Mouse (Mus musculus) MEL (cell line): ENCODE data around the gene Ccdc142. TPM values are rescaled to one million over a fixed set of nuclear protein-coding genes. Genes with fewer than 3 reads are reported as not detected.

Source experiments
- DNase-seq: peaks from one replicate; pipeline ENCODE4 v3.0.0; 2011; ENCODE audit warnings: low read depth, low spot score
- H3K27ac ChIP-seq: 2 replicates; pipeline ENCODE4 v1.5.1; 2012; ENCODE audit warnings: low read depth, mild to moderate bottlenecking, control low read depth, low read length, moderate library complexity; ENCODE audit not compliant: control insufficient read depth
- H3K27me3 ChIP-seq, 2 experiments: fragments of 150-350 bp in 1 of 2; sonication (generic) in 1 of 2; 2 replicates each; pipeline ENCODE4 v1.6.1; 2012; ENCODE audit warnings: low read length in 2 of 2, mild to moderate bottlenecking in 2 of 2, improper control_type of control experiment in 1 of 2, moderate library complexity in 1 of 2; ENCODE audit not compliant: insufficient read depth in 2 of 2, control insufficient read depth in 1 of 2
- H3K36me3 ChIP-seq, 2 experiments: 2 replicates each; pipeline ENCODE4 v1.6.1; 2012 to 2014; ENCODE audit warnings: low read length in 2 of 2, improper control_type of control experiment in 1 of 2, inconsistent platforms in 1 of 2, mild to moderate bottlenecking in 1 of 2; ENCODE audit not compliant: insufficient read depth in 2 of 2, control insufficient read depth in 1 of 2
- H3K4me1 ChIP-seq, 2 experiments: fragments of 150-350 bp in 1 of 2; sonication (generic) in 1 of 2; 2 replicates each; pipeline ENCODE4 v1.6.1; 2012; ENCODE audit warnings: low read length in 2 of 2, improper control_type of control experiment in 1 of 2, mild to moderate bottlenecking in 1 of 2; ENCODE audit not compliant: insufficient read depth in 2 of 2, control insufficient read depth in 1 of 2
- H3K4me3 ChIP-seq, 2 experiments: fragments of 150-350 bp in 1 of 2; sonication (generic) in 1 of 2; 2 replicates each; pipeline ENCODE4 v1.5.1; 2012; ENCODE audit warnings: low read depth in 2 of 2, low read length in 2 of 2, mild to moderate bottlenecking in 2 of 2, moderate library complexity in 2 of 2, control low read depth in 1 of 2, improper control_type of control experiment in 1 of 2; ENCODE audit not compliant: control insufficient read depth in 1 of 2, insufficient read depth in 1 of 2
- H3K79me2 ChIP-seq: 2 replicates; pipeline ENCODE4 v1.6.1; 2012; ENCODE audit warnings: mild to moderate bottlenecking, low read length, moderate library complexity; ENCODE audit not compliant: control insufficient read depth, poor library complexity, insufficient read depth
- H3K9ac ChIP-seq: 2 replicates; pipeline ENCODE4 v1.6.1; 2012; ENCODE audit warnings: low read depth, mild to moderate bottlenecking, control low read depth, low read length, moderate library complexity; ENCODE audit not compliant: control insufficient read depth, poor library complexity, severe bottlenecking
- H3K9me3 ChIP-seq: fragments of 150-350 bp; sonication (generic); replicated peaks from 2 replicates; pipeline ENCODE4 v1.6.1; 2012; ENCODE audit warnings: mild to moderate bottlenecking, low read length, improper control_type of control experiment, moderate library complexity; ENCODE audit not compliant: insufficient read depth
- BHLHE40 ChIP-seq: IDR thresholded peaks from 2 replicates; pipeline ENCODE4 v1.6.1; 2012; ENCODE audit warnings: low read depth, mild to moderate bottlenecking, inconsistent platforms, low read length, improper control_type of control experiment, borderline replicate concordance
- CHD1 ChIP-seq: IDR thresholded peaks from 2 replicates; pipeline ENCODE4 v1.6.1; 2012; ENCODE audit warnings: low read depth, mild to moderate bottlenecking, inconsistent platforms, low read length, improper control_type of control experiment
- CHD2 ChIP-seq: IDR thresholded peaks from 2 replicates; pipeline ENCODE4 v1.6.1; 2011; ENCODE audit warnings: low read length, improper control_type of control experiment
- CTCF ChIP-seq, 3 experiments: IDR thresholded peaks in 2 of 3; conservative IDR thresholded peaks in 1 of 3; 2 replicates each; pipeline ENCODE4 v1.5.1; 2011 to 2012; ENCODE audit warnings: low read length in 3 of 3, low read depth in 2 of 3, mild to moderate bottlenecking in 2 of 3, improper control_type of control experiment in 1 of 3, inconsistent platforms in 1 of 3, mixed read lengths in 1 of 3, moderate library complexity in 1 of 3; ENCODE audit not compliant: control insufficient read depth in 1 of 3, insufficient read depth in 1 of 3, poor library complexity in 1 of 3, severe bottlenecking in 1 of 3
- E2F4 ChIP-seq: IDR thresholded peaks from 2 replicates; pipeline ENCODE4 v1.6.1; 2011; ENCODE audit warnings: low read depth, low read length, improper control_type of control experiment, borderline replicate concordance
- ELF1 ChIP-seq: IDR thresholded peaks from 2 replicates; pipeline ENCODE4 v1.6.1; 2014; ENCODE audit warnings: low read depth, mild to moderate bottlenecking, inconsistent platforms, low read length, improper control_type of control experiment, moderate library complexity
- EP300 ChIP-seq, 2 experiments: IDR thresholded peaks; 2 replicates each; pipeline ENCODE4 v1.6.1; 2011; ENCODE audit warnings: improper control_type of control experiment in 2 of 2, low read length in 2 of 2, low read depth in 1 of 2, mild to moderate bottlenecking in 1 of 2
- ETS1 ChIP-seq: IDR thresholded peaks from 2 replicates; pipeline ENCODE4 v1.6.1; 2012; ENCODE audit warnings: low read depth, mild to moderate bottlenecking, inconsistent platforms, low read length, improper control_type of control experiment, moderate library complexity
- GABPA ChIP-seq: IDR thresholded peaks from 2 replicates; pipeline ENCODE4 v1.6.1; 2012; ENCODE audit warnings: low read depth, mild to moderate bottlenecking, inconsistent platforms, low read length, improper control_type of control experiment, moderate library complexity
- GATA1 ChIP-seq: IDR thresholded peaks from 2 replicates; pipeline ENCODE4 v1.6.1; 2011; ENCODE audit warnings: low read depth, low read length, improper control_type of control experiment
- HCFC1 ChIP-seq: IDR thresholded peaks from 2 replicates; pipeline ENCODE4 v1.6.1; 2012; ENCODE audit warnings: low read depth, mild to moderate bottlenecking, inconsistent platforms, low read length, improper control_type of control experiment, moderate library complexity
- JUND ChIP-seq: IDR thresholded peaks from 2 replicates; pipeline ENCODE4 v1.6.1; 2011; ENCODE audit warnings: low read depth, mild to moderate bottlenecking, improper control_type of control experiment, low read length
- MAFK ChIP-seq: IDR thresholded peaks from 2 replicates; pipeline ENCODE4 v1.6.1; 2011; ENCODE audit warnings: low read depth, mild to moderate bottlenecking, low read length, improper control_type of control experiment, borderline replicate concordance
- MAX ChIP-seq: IDR thresholded peaks from 2 replicates; pipeline ENCODE4 v1.6.1; 2011; ENCODE audit warnings: low read length, improper control_type of control experiment
- MAZ ChIP-seq: IDR thresholded peaks from 2 replicates; pipeline ENCODE4 v1.6.1; 2012; ENCODE audit warnings: low read depth, mild to moderate bottlenecking, inconsistent platforms, low read length, improper control_type of control experiment
- MEF2A ChIP-seq: IDR thresholded peaks from 2 replicates; pipeline ENCODE4 v1.6.1; 2014; ENCODE audit warnings: low read depth, mild to moderate bottlenecking, inconsistent platforms, low read length, improper control_type of control experiment; ENCODE audit not compliant: poor library complexity, insufficient replicate concordance, severe bottlenecking; ENCODE audit errors: extremely low read depth
- MXI1 ChIP-seq: IDR thresholded peaks from 2 replicates; pipeline ENCODE4 v1.6.1; 2011; ENCODE audit warnings: mild to moderate bottlenecking, low read depth, low read length, improper control_type of control experiment
- MYB ChIP-seq: IDR thresholded peaks from 2 replicates; pipeline ENCODE4 v1.6.1; 2011; ENCODE audit warnings: mild to moderate bottlenecking, low read depth, low read length, improper control_type of control experiment
- MYC ChIP-seq: IDR thresholded peaks from 2 replicates; pipeline ENCODE4 v1.6.1; 2011; ENCODE audit warnings: low read depth, mild to moderate bottlenecking, low read length, improper control_type of control experiment, moderate library complexity
- NELFE ChIP-seq: IDR thresholded peaks from 2 replicates; pipeline ENCODE4 v1.6.1; 2011; ENCODE audit warnings: low read depth, low read length, improper control_type of control experiment
- NRF1 ChIP-seq: IDR thresholded peaks from 2 replicates; pipeline ENCODE4 v1.6.1; 2014; ENCODE audit warnings: low read depth, mild to moderate bottlenecking, inconsistent platforms, low read length, improper control_type of control experiment, moderate library complexity; ENCODE audit not compliant: poor library complexity, insufficient read depth, severe bottlenecking
- POLR2A ChIP-seq, 2 experiments: IDR thresholded peaks; 2 replicates each; pipeline ENCODE4 v1.6.1; 2011 to 2012; ENCODE audit warnings: low read length in 2 of 2, mild to moderate bottlenecking in 2 of 2, control low read depth in 1 of 2, improper control_type of control experiment in 1 of 2, low read depth in 1 of 2, moderate library complexity in 1 of 2; ENCODE audit not compliant: control insufficient read depth in 1 of 2, insufficient read depth in 1 of 2, poor library complexity in 1 of 2
- POLR2AphosphoS2 ChIP-seq: IDR thresholded peaks from 2 replicates; pipeline ENCODE4 v1.6.1; 2011; ENCODE audit warnings: low read length, improper control_type of control experiment
- POLR2AphosphoS5 ChIP-seq: IDR thresholded peaks from 2 replicates; pipeline ENCODE4 v1.6.1; 2012; ENCODE audit warnings: low read depth, borderline replicate concordance, mild to moderate bottlenecking, inconsistent platforms, low read length, moderate library complexity, mixed read lengths
- RAD21 ChIP-seq: IDR thresholded peaks from 2 replicates; pipeline ENCODE4 v1.6.1; 2011; ENCODE audit warnings: mild to moderate bottlenecking, low read depth, low read length, improper control_type of control experiment
- RCOR1 ChIP-seq: IDR thresholded peaks from 2 replicates; pipeline ENCODE4 v1.6.1; 2012; ENCODE audit warnings: low read depth, mild to moderate bottlenecking, inconsistent platforms, low read length, improper control_type of control experiment
- SIN3A ChIP-seq: IDR thresholded peaks from 2 replicates; pipeline ENCODE4 v1.6.1; 2012; ENCODE audit warnings: low read length, improper control_type of control experiment, inconsistent platforms
- SMC3 ChIP-seq: IDR thresholded peaks from 2 replicates; pipeline ENCODE4 v1.6.1; 2011; ENCODE audit warnings: low read depth, low read length, improper control_type of control experiment
- TAL1 ChIP-seq: IDR thresholded peaks from 2 replicates; pipeline ENCODE4 v1.6.1; 2012; ENCODE audit warnings: mild to moderate bottlenecking, inconsistent platforms, low read length, moderate library complexity, mixed read lengths
- TBP ChIP-seq: IDR thresholded peaks from 2 replicates; pipeline ENCODE4 v1.8.0; 2011; ENCODE audit warnings: low read depth, low read length, improper control_type of control experiment
- TCF12 ChIP-seq: IDR thresholded peaks from 2 replicates; pipeline ENCODE4 v1.6.1; 2014; ENCODE audit warnings: low read depth, mild to moderate bottlenecking, inconsistent platforms, low read length, improper control_type of control experiment, moderate library complexity
- UBTF ChIP-seq: IDR thresholded peaks from 2 replicates; pipeline ENCODE4 v1.6.1; 2012; ENCODE audit warnings: low read depth, mild to moderate bottlenecking, inconsistent platforms, low read length, improper control_type of control experiment, moderate library complexity, borderline replicate concordance; ENCODE audit not compliant: insufficient read depth
- USF1 ChIP-seq: IDR thresholded peaks from 2 replicates; pipeline ENCODE4 v1.6.1; 2014; ENCODE audit warnings: low read depth, mild to moderate bottlenecking, inconsistent platforms, low read length, improper control_type of control experiment, moderate library complexity
- ZC3H11A ChIP-seq: IDR thresholded peaks from 2 replicates; pipeline ENCODE4 v1.6.1; 2012; ENCODE audit warnings: low read depth, mild to moderate bottlenecking, inconsistent platforms, low read length, improper control_type of control experiment
- ZKSCAN1 ChIP-seq: IDR thresholded peaks from 2 replicates; pipeline ENCODE4 v1.6.1; 2012; ENCODE audit warnings: low read depth, mild to moderate bottlenecking, inconsistent platforms, low read length, improper control_type of control experiment, moderate library complexity
- ZMIZ1 ChIP-seq: IDR thresholded peaks from 2 replicates; pipeline ENCODE4 v1.6.1; 2012; ENCODE audit warnings: low read depth, mild to moderate bottlenecking, inconsistent platforms, low read length, improper control_type of control experiment, moderate library complexity
- ZNF384 ChIP-seq: IDR thresholded peaks from 2 replicates; pipeline ENCODE4 v1.6.1; 2012; ENCODE audit warnings: low read depth, mild to moderate bottlenecking, inconsistent platforms, low read length, improper control_type of control experiment
- polyA plus RNA-seq, 2 experiments: library from polyadenylated mRNA; stranded (reverse) in 1 of 2; unstranded in 1 of 2; fragments of >175 nt in 1 of 2; fragments of >200 nt in 1 of 2; gene quantifications; 2 replicates each; pipeline versions ENCODE4 v1.2.1 to v1.2.4; 2012; ENCODE audit warnings: low replicate concordance in 2 of 2, low read depth in 1 of 2; ENCODE audit not compliant: insufficient read length in 2 of 2, insufficient read depth in 1 of 2, missing spikeins in 1 of 2
- total RNA-seq: library from RNA; depleted of rRNA; stranded (reverse); fragments of 300-350 nt; gene quantifications from 2 replicates; pipeline ENCODE4 v1.2.3, GENCODE M21; 2012; rRNA removed

Gene Ccdc142
- total RNA-seq: 3.2 and 5.1 TPM in 2 replicates
- 1 to 10 TPM in 1 of 2 experiments, not detected in 1; 2.2 TPM for polyA plus RNA-seq

GRCm38 (mm10) chr6:83101316-83101687 is at the start of gene Ccdc142, which contains the start of gene Gm42688:
Gene Ccdc142 (plus strand): TSS chr6:83101601.
Gene Gm42688 (plus strand): TSS chr6:83101617.
- Histone ChIP-seq H3K36me3 (peaks cover 1 to 8% of the 10 kb centered on the region in 2 experiments; a peak in 3 of 4 replicates), H3K4me1 (peaks cover 0 to 7% of the 10 kb centered on the region in 2 experiments; a peak in 3 of 4 replicates), H3K9me3 (no peaks in the 10 kb centered on the region), H3K79me2 (peaks cover 12% of the 10 kb centered on the region), H3K27me3 (no peaks in the 10 kb centered on the region), H3K9ac (peak within 1 kb of the TSS; percentile 76), H3K4me3 (peak within 1 kb of the TSS; percentile 66), H3K27ac (peak within 1 kb of the TSS; percentile 63)
- TF ChIP-seq RCOR1: no peak
- no peak for TF ChIP-seq GABPA
- peak in 1 of 2 experiments; percentile 81; a peak in 2 of 4 replicates for TF ChIP-seq POLR2A (IDR thresholded peaks at IDR 0.05; ENCODE audit: control insufficient read depth in 1 of 2, insufficient read depth in 1 of 2, low read depth in 1 of 2, low read length in 2 of 2, poor library complexity in 1 of 2)
- peak; percentile 83 for TF ChIP-seq SMC3
- peak; percentile 68 for TF ChIP-seq ZC3H11A
- no peak for TF ChIP-seq MAFK
- peak; percentile 92 for TF ChIP-seq MXI1
- TF ChIP-seq BHLHE40: peak; percentile 47; the same call in 1 of the 2 replicates
- TF ChIP-seq USF1: peak; percentile 84
- TF ChIP-seq UBTF: peak; percentile 44; the same call in 1 of the 2 replicates
- no peak for TF ChIP-seq ZMIZ1
- peak; percentile 68 for TF ChIP-seq MYB
- no peak; a peak in 1 of 4 replicates for TF ChIP-seq EP300 (IDR thresholded peaks at IDR 0.05; ENCODE audit: low read depth in 1 of 2, low read length in 2 of 2)
- peak; percentile 54; the same call in 1 of the 2 replicates for TF ChIP-seq TCF12
- TF ChIP-seq HCFC1: peak; percentile 97
- TF ChIP-seq ZNF384: no peak
- no peak for TF ChIP-seq TAL1
- TF ChIP-seq GATA1: 0 out of 2 replicates have a peak, but pooled peaks have one; percentile 11
- TF ChIP-seq CHD1: no peak; the same call in 1 of the 2 replicates
- no peak for TF ChIP-seq ZKSCAN1
- peak; percentile 52; the same call in 1 of the 2 replicates for TF ChIP-seq NELFE
- TF ChIP-seq ETS1: peak; percentile 58; the same call in 1 of the 2 replicates
- no peak for TF ChIP-seq MEF2A
- TF ChIP-seq ELF1: peak; percentile 86
- no peak for TF ChIP-seq POLR2AphosphoS5
- TF ChIP-seq E2F4: peak; percentile 23; the same call in 1 of the 2 replicates
- 0 out of 2 replicates have a peak, but pooled peaks have one; percentile 30 for TF ChIP-seq NRF1
- no peak for TF ChIP-seq CHD2
- peak; percentile 34 for TF ChIP-seq POLR2AphosphoS2
- peak; percentile 47; the same call in 1 of the 2 replicates for TF ChIP-seq MYC
- peak; percentile 97 for TF ChIP-seq SIN3A
- TF ChIP-seq RAD21: peak; percentile 65
- TF ChIP-seq MAZ: no peak; the same call in 1 of the 2 replicates
- peak; percentile 48 for TF ChIP-seq MAX
- TF ChIP-seq JUND: no peak
- TF ChIP-seq TBP: peak; percentile 58; the same call in 1 of the 2 replicates
- peak; percentile 17 to 82 (median 31); a peak in 4 of 6 replicates for TF ChIP-seq CTCF (IDR thresholded peaks at IDR 0.05 in 2 of 3, conservative IDR thresholded peaks at IDR 0.05 in 1 of 3; ENCODE audit: control insufficient read depth in 1 of 3, insufficient read depth in 1 of 3, low read depth in 2 of 3, low read length in 3 of 3, poor library complexity in 1 of 3, severe bottlenecking in 1 of 3)
- peak; percentile 95 for DNase-seq
